Mouse (Mus musculus) CD4-positive helper T cell, adult 2 months (primary cell): Measurements from ENCODE around the gene Krt88.

ENCODE experiments used
- DNase-seq: peaks from one replicate; pipeline ENCODE4 v3.0.0-alpha.2; 2012; ENCODE audit warnings: low read depth, missing footprints, low spot score

Gene Krt88

DNA sequence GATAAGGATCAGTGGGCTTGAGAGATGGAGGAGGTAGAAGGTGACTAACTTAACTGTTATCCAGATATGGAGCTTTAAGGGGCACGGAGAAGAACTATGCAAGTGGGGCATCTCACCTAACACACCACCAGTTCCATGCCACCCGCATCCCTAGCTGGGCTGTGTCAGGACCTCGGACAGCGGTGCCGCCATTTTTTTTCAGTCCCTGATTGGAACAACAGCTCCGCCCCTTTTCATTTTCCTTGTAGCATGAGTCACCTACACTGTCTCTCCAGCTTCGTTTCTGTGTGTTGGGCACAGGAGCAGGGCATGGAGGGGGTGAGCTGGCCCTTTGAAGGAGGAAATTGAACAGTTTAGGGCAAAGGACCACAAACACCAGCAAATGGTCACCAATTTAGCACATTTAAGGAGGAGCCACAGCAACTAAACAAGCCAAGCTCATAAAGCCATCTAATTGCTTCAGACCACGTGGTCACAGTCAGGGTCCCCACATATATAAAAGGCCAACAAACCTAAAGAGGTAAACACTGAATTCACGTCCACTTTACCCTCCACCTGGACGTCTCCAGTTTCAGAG, 25.5 kb downstream of the Krt88 start, which contains the start of gene Krt86:
Gene Krt86, plus strand, starts transcription at position 527 of the 577 bp plus-strand sequence.
- no peak for DNase-seq

GRCm38 (mm10) chr15:101479007-101479665, 31.6 kb downstream of the Krt88 start:
- peak; percentile 41 for DNase-seq

DNA sequence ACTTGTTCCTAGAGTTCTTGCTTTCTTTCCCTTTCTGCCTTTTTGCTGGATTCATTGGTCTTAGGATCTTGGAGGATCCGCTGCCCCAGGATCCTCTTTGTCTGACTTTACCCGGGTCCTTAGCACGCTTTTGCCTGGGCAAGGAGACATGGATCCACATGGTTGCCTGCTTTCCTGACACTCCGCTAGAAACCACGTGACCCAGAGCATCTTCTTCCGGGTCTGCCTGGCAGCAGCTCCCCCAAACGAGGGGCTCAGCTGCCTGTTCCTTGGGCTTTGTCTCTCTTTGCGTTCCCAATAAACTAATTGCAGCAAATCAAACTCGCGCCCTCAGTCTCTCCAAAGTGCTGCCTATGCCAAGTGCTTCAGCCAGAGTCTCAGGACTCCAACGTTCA, 32.1 kb downstream of the Krt88 start:
- DNase-seq: no peak

DNA sequence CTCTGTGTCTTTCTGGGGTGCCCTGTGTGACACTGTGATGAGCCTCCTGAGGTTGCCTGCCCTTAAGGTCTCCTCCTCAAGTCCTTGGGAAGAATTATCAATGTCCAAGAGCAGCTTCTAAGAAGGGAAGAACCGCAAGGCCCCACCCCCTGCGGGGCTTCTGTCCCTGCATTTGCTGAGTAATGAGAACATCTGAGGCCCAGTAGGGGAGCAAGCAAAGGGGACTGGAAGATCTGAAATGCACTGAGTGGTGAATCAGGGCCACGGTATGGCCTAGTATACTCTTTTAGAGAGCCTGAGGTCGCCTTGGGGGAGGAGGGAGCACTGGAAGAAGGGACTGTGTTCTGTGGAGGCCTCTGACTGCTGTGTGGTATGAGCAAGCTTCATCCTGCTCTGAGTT, 34.5 kb downstream of the Krt88 start:
- DNase-seq: no peak

DNA sequence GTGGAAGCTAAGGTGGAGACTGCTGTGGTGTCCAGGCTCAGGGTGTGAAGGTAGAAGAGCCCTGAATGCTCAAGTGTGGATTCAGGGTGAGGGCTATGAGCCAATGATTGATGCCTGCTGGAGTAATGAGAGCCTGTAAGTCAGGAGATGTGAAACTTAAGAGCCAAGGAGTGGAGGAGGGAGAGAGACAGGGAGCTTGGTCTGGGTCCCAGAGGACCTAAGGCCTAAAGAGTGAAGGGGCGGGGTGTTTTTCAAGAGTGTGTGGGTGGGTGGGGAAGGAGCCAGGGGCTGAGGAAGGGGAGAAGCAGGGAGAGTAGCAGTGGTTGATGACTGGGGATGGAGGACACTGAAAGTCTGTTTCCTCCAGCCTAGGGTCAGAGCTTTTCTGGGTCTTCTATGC, 36.1 kb downstream of the Krt88 start:
- no peak for DNase-seq

DNA sequence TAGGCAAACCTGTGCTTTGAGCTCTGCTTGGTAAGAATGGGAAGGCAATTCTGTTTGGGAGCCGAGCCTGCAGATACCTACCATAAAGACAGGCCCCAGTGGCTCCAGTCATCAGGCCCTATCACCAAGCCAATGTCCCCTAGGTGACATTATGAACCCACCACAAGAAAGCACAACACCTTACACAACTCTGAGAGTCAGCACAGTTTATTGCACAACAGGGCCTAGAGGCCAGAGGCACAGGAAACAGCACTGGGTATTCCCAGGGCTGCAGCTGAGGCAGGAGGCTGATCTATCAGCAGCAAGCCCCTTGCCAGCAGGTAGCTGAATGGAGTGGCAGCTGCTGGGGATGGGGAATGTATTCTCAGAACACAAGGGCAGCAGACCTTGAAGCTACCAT, 37.4 kb downstream of the Krt88 start:
- DNase-seq: no peak

- DNase-seq: peak; percentile 76
These were observed 38.5 kb downstream of the Krt88 start for GRCm38 (mm10) chr15:101485911-101486635.

- DNase-seq: no peak
These were observed 43.9 kb downstream of the Krt88 start, which contains the start of gene Krt83 for GRCm38 (mm10) chr15:101491431-101491830. Gene Krt83, minus strand, starts transcription at chr15:101491512.

- DNase-seq: no peak
These were observed 45.2 kb downstream of the Krt88 start for GRCm38 (mm10) chr15:101492718-101493117.

DNA sequence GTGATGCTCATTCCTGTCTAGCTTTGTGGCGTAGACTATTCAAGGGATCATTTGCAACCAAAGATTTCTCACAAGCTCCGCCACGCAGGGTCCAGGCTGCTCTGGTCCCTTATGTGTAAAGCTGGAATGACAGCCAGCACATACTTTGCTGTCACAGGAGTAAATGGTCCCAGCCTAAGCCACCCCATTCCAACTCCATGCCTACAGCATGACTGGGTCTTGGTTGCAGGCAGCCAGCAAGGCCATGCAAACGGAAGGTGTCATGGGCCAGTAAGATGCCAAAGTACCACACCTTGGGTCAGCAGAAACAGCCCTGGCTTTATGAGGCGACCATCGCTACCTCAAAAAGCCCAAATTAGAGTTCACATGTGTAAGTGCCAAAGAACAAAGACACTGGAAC, 46.2 kb downstream of the Krt88 start:
- no peak for DNase-seq

GRCm38 (mm10) chr15:101494203-101494602, 46.7 kb downstream of the Krt88 start:
- DNase-seq: no peak

DNA sequence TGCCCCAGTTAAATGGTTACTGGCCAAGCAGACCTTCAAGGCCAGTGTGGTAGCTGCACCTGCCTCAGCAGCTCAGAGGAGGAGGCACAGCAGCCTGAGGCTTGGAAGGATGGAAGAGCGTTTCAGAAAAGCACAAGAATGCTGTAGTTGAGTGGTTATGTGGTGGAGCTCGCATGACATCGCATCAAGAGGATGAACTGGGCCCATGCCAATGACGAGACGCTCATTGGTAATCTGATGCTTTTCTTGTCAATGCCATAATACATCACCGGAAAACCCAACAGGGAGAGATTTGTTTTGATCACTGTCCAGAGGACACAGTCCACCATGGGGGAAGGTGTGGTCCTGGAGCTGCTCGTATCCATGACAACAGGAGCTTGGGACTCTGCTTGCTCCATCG, 47.7 kb downstream of the Krt88 start:
- no peak for DNase-seq

- no peak for DNase-seq
These were observed 49.6 kb downstream of the Krt88 start for GRCm38 (mm10) chr15:101497181-101497580.
